9 mouse cellular contexts compared by ENCODE assay signal in the genomic region with DNA sequence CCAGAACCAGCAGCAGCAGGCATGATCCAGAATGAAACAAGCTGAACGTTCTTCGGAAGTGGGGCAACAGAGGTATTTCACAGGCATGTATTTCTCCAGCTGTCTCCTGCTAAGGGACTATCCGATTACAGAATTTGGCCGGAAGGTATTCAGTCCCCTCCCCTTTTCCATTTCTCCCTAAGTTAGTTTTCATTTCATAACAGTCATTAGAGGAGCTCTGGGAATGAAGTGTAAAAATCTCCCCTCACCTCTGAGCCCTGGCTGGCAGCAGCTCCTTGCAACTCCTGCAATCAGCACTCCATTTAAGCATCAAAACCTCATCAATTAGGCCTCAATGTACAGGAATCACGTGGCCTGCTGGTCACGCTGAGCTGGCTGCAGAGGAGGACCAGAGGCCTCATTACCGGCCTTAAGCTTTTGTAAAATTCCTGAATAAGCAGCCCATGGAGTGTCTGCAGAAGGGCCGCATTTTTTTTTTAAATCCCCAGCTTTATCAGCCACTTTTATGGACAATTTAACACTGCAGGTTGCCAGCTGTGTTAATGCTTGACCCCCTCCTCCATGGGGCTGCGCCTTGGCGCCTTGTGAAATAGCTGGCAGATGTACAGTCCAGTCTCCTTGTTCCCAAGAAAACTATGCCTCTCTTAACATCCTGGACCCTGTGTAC.
A peak's percentile ranks its signal among the peaks of the same experiment; 100 is the strongest.
DNase-seq lines count a peak whose midpoint lies in the region; ATAC-seq and TF ChIP-seq lines count a peak whose summit lies in the region.
"Had no signal": no experiment of that assay in that cellular context is flagged by ENCODE, and none has a peak within 500 bp of the region (broad histone marks: within the 10 kb centered on the region; RNA-seq: fewer than 3 reads in every experiment).

No protein-coding gene starts in this region.

- DNase-seq in CH12.LX (ENCODE audit: extremely low read depth), result no peak
- DNase-seq in brain, embryonic 14.5 days (ENCODE audit: low read depth), result peak; percentile 88
- DNase-seq in lung, postnatal 4 days, result peak; percentile 5 to 50
- DNase-seq in layer of hippocampus, adult 11-12 months (ENCODE audit: low spot score), result no peak
- no peak for DNase-seq in urinary bladder, postnatal 4 days (ENCODE audit: low spot score in 2 of 2)
- DNase-seq: liver, embryonic 13.5 days; right cerebral cortex, postnatal 14 days had no signal

- H3K79me2 ChIP-seq in CH12.LX (replicated peaks; ENCODE audit: control insufficient read depth, extremely low read depth, insufficient read depth, poor library complexity, severe bottlenecking), result no peaks in the 10 kb centered on the region

- H3K4me2 ChIP-seq in CH12.LX (ENCODE audit: insufficient read depth, low read depth, poor library complexity, severe bottlenecking), result peak overlapping the region; percentile 74
- H3K4me2 ChIP-seq in hindbrain, embryonic 12.5 days (replicated peaks), result no peak overlapping the region
- H3K4me2 ChIP-seq in heart, embryonic 12.5 days, result no peak overlapping the region
- H3K4me2 ChIP-seq: liver, embryonic 13.5 days had no signal

- dilution Hi-C loops in CH12.LX (cut with MboI; ENCODE audit: extremely low pct_ligation_motif_present, extremely low pct_unique_long_range_greater_than_20kb, low sequenced_read_pairs), result no loop called here

- WGBS in hindbrain, embryonic 12.5 days, result 43% methylated on average over 10 of the region's 10 CpGs
- WGBS in heart, embryonic 12.5 days, result 63% methylated on average over 10 of the region's 10 CpGs

- no peak overlapping the region for H3K27ac ChIP-seq in CH12.LX (ENCODE audit: insufficient read depth, low read depth)
- H3K27ac ChIP-seq in hindbrain, embryonic 12.5 days, result no peak overlapping the region
- H3K27ac ChIP-seq in heart, embryonic 12.5 days (ENCODE audit: poor library complexity, severe bottlenecking), result no peak overlapping the region
- H3K27ac ChIP-seq: liver, embryonic 13.5 days had no signal

- TF ChIP-seq POLR2A in CH12.LX (IDR thresholded peaks at IDR 0.05; ENCODE audit: low read depth, low read length), result no peak
- TF ChIP-seq POLR2A in brain, embryonic 14.5 days (IDR thresholded peaks at IDR 0.05; ENCODE audit: borderline replicate concordance, extremely low read depth, insufficient read depth, insufficient read length, poor library complexity, severe bottlenecking), result no peak

- no peak for TF ChIP-seq EP300 in CH12.LX (IDR thresholded peaks at IDR 0.05; ENCODE audit: low read length)

- TF ChIP-seq CTCF in CH12.LX (conservative IDR thresholded peaks at IDR 0.05 in 1 of 2, IDR thresholded peaks at IDR 0.05 in 1 of 2; ENCODE audit: low read depth in 2 of 2, low read length in 2 of 2), result no peak
- TF ChIP-seq CTCF in brain, embryonic 14.5 days (IDR thresholded peaks at IDR 0.05; ENCODE audit: borderline replicate concordance, extremely low read depth, insufficient read depth, insufficient read length), result no peak

- no peaks in the 10 kb centered on the region for H3K27me3 ChIP-seq in CH12.LX (replicated peaks)
- H3K27me3 ChIP-seq in hindbrain, embryonic 12.5 days, result no peaks in the 10 kb centered on the region
- H3K27me3 ChIP-seq in heart, embryonic 12.5 days (replicated peaks), result no peaks in the 10 kb centered on the region
- H3K27me3 ChIP-seq: liver, embryonic 13.5 days had no signal

- H3K36me3 ChIP-seq in CH12.LX (replicated peaks in 1 of 2; ENCODE audit: control insufficient read depth in 1 of 2, insufficient read depth in 1 of 2, low read length in 1 of 2), result no peaks in the 10 kb centered on the region
- H3K36me3 ChIP-seq in hindbrain, embryonic 12.5 days, result no peaks in the 10 kb centered on the region
- no peaks in the 10 kb centered on the region for H3K36me3 ChIP-seq in heart, embryonic 12.5 days
- H3K36me3 ChIP-seq: liver, embryonic 13.5 days had no signal

- no peak overlapping the region for H3K9ac ChIP-seq in CH12.LX (ENCODE audit: insufficient read depth, low read depth)
- no peak overlapping the region for H3K9ac ChIP-seq in hindbrain, embryonic 12.5 days
- no peak overlapping the region for H3K9ac ChIP-seq in heart, embryonic 12.5 days
- H3K9ac ChIP-seq: liver, embryonic 13.5 days had no signal

- TF ChIP-seq RAD21 in CH12.LX (IDR thresholded peaks at IDR 0.05; ENCODE audit: low read depth, low read length), result no peak

- no peaks in the 10 kb centered on the region for H3K4me1 ChIP-seq in CH12.LX (ENCODE audit: control insufficient read depth in 1 of 2, insufficient read depth in 2 of 2)
- peaks cover 8% of the 10 kb centered on the region; the same call in 1 of the 2 replicates for H3K4me1 ChIP-seq in hindbrain, embryonic 12.5 days
- H3K4me1 ChIP-seq in heart, embryonic 12.5 days (replicated peaks), result no peaks in the 10 kb centered on the region
- H3K4me1 ChIP-seq: liver, embryonic 13.5 days had no signal

- H3K4me3 ChIP-seq in CH12.LX (replicated peaks in 1 of 3; ENCODE audit: low read depth in 2 of 3, low read length in 2 of 3, poor library complexity in 1 of 3), result no peak overlapping the region
- no peak overlapping the region for H3K4me3 ChIP-seq in hindbrain, embryonic 12.5 days
- H3K4me3 ChIP-seq in heart, embryonic 12.5 days, result no peak overlapping the region
- H3K4me3 ChIP-seq: liver, embryonic 13.5 days had no signal

- no peaks in the 10 kb centered on the region for H3K9me3 ChIP-seq in CH12.LX (replicated peaks; ENCODE audit: low read length)
- H3K9me3 ChIP-seq in hindbrain, embryonic 12.5 days (replicated peaks), result no peaks in the 10 kb centered on the region
- H3K9me3 ChIP-seq in heart, embryonic 12.5 days (replicated peaks), result no peaks in the 10 kb centered on the region
- H3K9me3 ChIP-seq: liver, embryonic 13.5 days had no signal

- peak; percentile 81 for ATAC-seq in hindbrain, embryonic 12.5 days (ENCODE audit: low FRiP score)
- no peak for ATAC-seq in heart, embryonic 12.5 days (ENCODE audit: insufficient number of reproducible peaks, low FRiP score)

- in situ Hi-C loops in CH12.LX (cut with MboI; ENCODE audit: low pct_ligation_motif_present, low pct_unique_long_range_greater_than_20kb, low sequenced_read_pairs), result no loop called here

TF ChIP-seq in CH12.LX, 34 proteins besides CTCF, POLR2A, EP300 and RAD21:
- TF ChIP-seq NRF1 (IDR thresholded peaks at IDR 0.05; ENCODE audit: low read depth, low read length) (no peak), MAFK (IDR thresholded peaks at IDR 0.05; ENCODE audit: insufficient replicate concordance, low read length) (no peak), ZMIZ1 (IDR thresholded peaks at IDR 0.05; ENCODE audit: low read depth, low read length) (no peak), ZNF384 (IDR thresholded peaks at IDR 0.05; ENCODE audit: low read depth, low read length) (no peak), ETS1 (conservative IDR thresholded peaks at IDR 0.05; ENCODE audit: low read depth, low read length) (no peak), PAX5 (IDR thresholded peaks at IDR 0.05; ENCODE audit: low read length) (no peak), JUN (IDR thresholded peaks at IDR 0.05; ENCODE audit: insufficient read depth, low read depth, low read length) (no peak), IRF4 (IDR thresholded peaks at IDR 0.05; ENCODE audit: low read depth, low read length) (no peak)
TF ChIP-seq in CH12.LX: peak in this region for 0.

Comparison
In these comparisons a context has a peak if more than half of its experiments do, and no peak if none do; other contexts are left out.
1. DNase-seq: peak in brain, embryonic 14.5 days (single experiment) and lung, postnatal 4 days (2 of 2); none in CH12.LX (single experiment), layer of hippocampus, adult 11-12 months (single experiment) and urinary bladder, postnatal 4 days (0 of 2).